Mouse (Mus musculus) mouse trophoblast stem cell (cell line): ENCODE data around the gene Agbl5.
"Not testable (repeated sequence)": the region's sequence is repeated elsewhere in the genome, so short reads cannot be mapped to it uniquely, and the experiment has no call there.

Experiments used
- in situ Hi-C, 2 experiments: fragments of 300-500 bp; cut with MseI, MboI; formaldehyde crosslinking; loops; 2 replicates in 1 of 2; 3 replicates in 1 of 2; pipeline ENCODE4 v1.15.1; 2025

Gene Agbl5

GRCm38 (mm10) chr5:30888337-30889087, at the start of gene Agbl5:
TSS of gene Agbl5 (plus strand) at chr5:30888694.
- in situ Hi-C loops, result no loop called here

- in situ Hi-C loops, result no loop called here
Observed at GRCm38 (mm10) chr5:30839731-30840130, 48.8 kb upstream of the Agbl5 start.

GRCm38 (mm10) chr5:30841896-30842295, 46.6 kb upstream of the Agbl5 start:
- in situ Hi-C loops, result no loop called here

GRCm38 (mm10) chr5:30849891-30850555, 38.5 kb upstream of the Agbl5 start:
- in situ Hi-C loops, result no loop called here

GRCm38 (mm10) chr5:30850556-30850925, 38.0 kb upstream of the Agbl5 start:
- in situ Hi-C loops, result no loop called here

- in situ Hi-C loops, result no loop called here
Observed at GRCm38 (mm10) chr5:30853522-30853921, 35.0 kb upstream of the Agbl5 start.

GRCm38 (mm10) chr5:30855674-30856073, 32.8 kb upstream of the Agbl5 start:
- in situ Hi-C loops, result loop anchor here in 1 of 2 experiments (5.0 kb wide), 1 partner anchor 48 kb away; no protein-coding TSS in a partner anchor

GRCm38 (mm10) chr5:30856124-30856523, 32.4 kb upstream of the Agbl5 start:
- in situ Hi-C loops, result loop anchor here in 1 of 2 experiments (5.0 kb wide), 1 partner anchor 49 kb away; no protein-coding TSS in a partner anchor

- in situ Hi-C loops, result no loop called here
Observed at GRCm38 (mm10) chr5:30863852-30864251, 24.6 kb upstream of the Agbl5 start.

- in situ Hi-C loops, result no loop called here
Observed at GRCm38 (mm10) chr5:30864322-30864721, 24.2 kb upstream of the Agbl5 start.

- in situ Hi-C loops, result no loop called here
Observed at GRCm38 (mm10) chr5:30866871-30867270, 21.6 kb upstream of the Agbl5 start.

GRCm38 (mm10) chr5:30867712-30868111, 20.8 kb upstream of the Agbl5 start, which contains the start of gene Tmem214:
TSS of gene Tmem214 (plus strand) at chr5:30868012.
- in situ Hi-C loops, result no loop called here

- in situ Hi-C loops, result no loop called here
Observed at GRCm38 (mm10) chr5:30868981-30869380, 19.5 kb upstream of the Agbl5 start.

- in situ Hi-C loops, result no loop called here
Observed at GRCm38 (mm10) chr5:30869405-30870130, 18.9 kb upstream of the Agbl5 start.

GRCm38 (mm10) chr5:30870131-30870406, 18.4 kb upstream of the Agbl5 start:
- in situ Hi-C loops, result no loop called here

GRCm38 (mm10) chr5:30872574-30872973, 15.9 kb upstream of the Agbl5 start:
- in situ Hi-C loops, result no loop called here

GRCm38 (mm10) chr5:30874365-30874764, 14.1 kb upstream of the Agbl5 start:
- in situ Hi-C loops, result no loop called here

GRCm38 (mm10) chr5:30878616-30879015, 9.9 kb upstream of the Agbl5 start:
- in situ Hi-C loops, result no loop called here

GRCm38 (mm10) chr5:30879347-30879943, 9.0 kb upstream of the Agbl5 start:
- in situ Hi-C loops, result no loop called here

GRCm38 (mm10) chr5:30881839-30882238, 6.7 kb upstream of the Agbl5 start:
- in situ Hi-C loops, result not testable (repeated sequence)

GRCm38 (mm10) chr5:30886209-30886608, 2.3 kb upstream of the Agbl5 start:
- in situ Hi-C loops, result no loop called here

GRCm38 (mm10) chr5:30886731-30887130, 1.8 kb upstream of the Agbl5 start:
- in situ Hi-C loops, result no loop called here
